In the genomic region with DNA sequence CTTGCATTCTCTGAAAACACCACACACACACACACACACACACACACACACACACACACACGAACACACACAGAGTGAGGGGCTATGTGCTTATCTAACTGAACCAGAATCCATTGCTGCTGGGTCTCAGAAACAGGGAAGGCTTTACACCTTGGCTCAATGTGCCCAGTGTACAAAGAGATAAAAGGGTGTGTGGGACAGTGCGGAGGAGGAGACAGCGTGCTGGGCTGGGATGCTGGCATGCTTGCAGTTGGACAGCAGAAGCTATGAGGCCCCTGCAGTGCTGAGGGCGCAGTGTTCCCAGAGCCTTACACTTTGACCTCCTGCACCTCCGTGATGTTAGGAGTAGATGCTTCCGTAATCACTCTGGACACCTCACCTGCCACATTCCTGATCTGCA, we compare ENCODE assay signal across 20 mouse cellular contexts. TPM values are rescaled to one million over a fixed set of nuclear protein-coding genes. Genes with fewer than 3 reads are reported as not detected.
DNase-seq lines count a peak whose midpoint lies in the region; ATAC-seq and TF ChIP-seq lines count a peak whose summit lies in the region.
"Had no signal": no experiment of that assay in that cellular context is flagged by ENCODE, and none has a peak within 500 bp of the region (broad histone marks: within the 10 kb centered on the region; RNA-seq: fewer than 3 reads in every experiment).

No protein-coding gene starts in this region.

- H3K79me2 ChIP-seq in heart, adult 2 months (replicated peaks; ENCODE audit: control insufficient read depth, insufficient read depth, low read length) = peaks cover 3% of the 10 kb centered on the region; the same call in 1 of the 2 replicates

- no peak overlapping the region for H3K9ac ChIP-seq in heart, adult 2 months (ENCODE audit: low read depth, low read length)
- no peak overlapping the region for H3K9ac ChIP-seq in liver, embryonic 11.5 days (ENCODE audit: low read depth, low read length)
- H3K9ac ChIP-seq: embryonic facial prominence, embryonic 15.5 days; forebrain, embryonic 13.5 days; neural tube, embryonic 12.5 days had no signal

- DNase-seq in heart, adult 2 months = no peak
- no peak for DNase-seq in heart, postnatal 36 days
- peak; percentile 49 for DNase-seq in MEL-GATA-1-ER (ENCODE audit: extremely low read depth, low read depth)
- no peak for DNase-seq in liver, embryonic 11.5 days (ENCODE audit: low spot score)
- no peak for DNase-seq in embryo, embryonic 11 days
- DNase-seq in left cerebral cortex, adult 9 months (ENCODE audit: low spot score in 2 of 2) = no peak
- no peak for DNase-seq in right cerebral cortex, postnatal 25 days
- DNase-seq: cerebellum, adult 8-10 months; heart, postnatal 14 days; kidney, postnatal 14 days; layer of hippocampus, adult 9-11 months; lung, adult 2 months; thymus, postnatal 14 days had no signal

- WGBS in heart, adult 2 months = 58% methylated on average over 6 of the region's 6 CpGs
- WGBS in liver, embryonic 11.5 days = 44% methylated on average over 6 of the region's 6 CpGs

- TF ChIP-seq POLR2A in heart, adult 2 months (IDR thresholded peaks at IDR 0.05; ENCODE audit: insufficient read depth, low read depth, low read length) = no peak
- TF ChIP-seq POLR2A in testis, adult 2 months (IDR thresholded peaks at IDR 0.05; ENCODE audit: control insufficient read depth, low read depth, low read length) = no peak

- H3K4me3 ChIP-seq in heart, adult 2 months = no peak overlapping the region
- no peak overlapping the region for H3K4me3 ChIP-seq in liver, embryonic 11.5 days (ENCODE audit: low read depth, low read length)
- H3K4me3 ChIP-seq in testis, adult 2 months (ENCODE audit: control insufficient read depth, low read depth, low read length) = no peak overlapping the region
- H3K4me3 ChIP-seq: embryonic facial prominence, embryonic 15.5 days; forebrain, embryonic 13.5 days; neural tube, embryonic 12.5 days had no signal

- 0 out of 2 replicates have a peak, but pooled peaks have one; percentile 33 for TF ChIP-seq EP300 in heart, adult 2 months (IDR thresholded peaks at IDR 0.05; ENCODE audit: insufficient read depth, low read depth, low read length)

- peaks cover 10% of the 10 kb centered on the region for H3K4me1 ChIP-seq in heart, adult 2 months (ENCODE audit: control insufficient read depth, insufficient read depth, low read length)
- peaks cover 27% of the 10 kb centered on the region for H3K4me1 ChIP-seq in liver, embryonic 11.5 days (replicated peaks; ENCODE audit: control insufficient read depth, insufficient read depth, low read length)
- peaks cover 12% of the 10 kb centered on the region for H3K4me1 ChIP-seq in testis, adult 2 months (ENCODE audit: control insufficient read depth, insufficient read depth, low read length)
- H3K4me1 ChIP-seq: embryonic facial prominence, embryonic 15.5 days; forebrain, embryonic 13.5 days; neural tube, embryonic 12.5 days had no signal

- no peaks in the 10 kb centered on the region for H3K27me3 ChIP-seq in heart, adult 2 months (ENCODE audit: control insufficient read depth, insufficient read depth, low read length)
- H3K27me3 ChIP-seq in liver, embryonic 11.5 days (replicated peaks; ENCODE audit: control insufficient read depth, insufficient read depth, low read length) = peaks cover 26% of the 10 kb centered on the region
- no peaks in the 10 kb centered on the region for H3K27me3 ChIP-seq in testis, adult 2 months (ENCODE audit: control insufficient read depth, insufficient read depth, low read length)

- no peak overlapping the region; the same call in 1 of the 2 replicates for H3K27ac ChIP-seq in heart, adult 2 months
- peak overlapping the region; percentile 74; the same call in 1 of the 2 replicates for H3K27ac ChIP-seq in liver, embryonic 11.5 days (ENCODE audit: low read depth, low read length)
- peak overlapping the region; percentile 3 for H3K27ac ChIP-seq in testis, adult 2 months (ENCODE audit: control insufficient read depth, insufficient read depth, low read depth, low read length)
- H3K27ac ChIP-seq: embryonic facial prominence, embryonic 15.5 days; forebrain, embryonic 13.5 days; macrophage; neural tube, embryonic 12.5 days had no signal

- intact Hi-C loops in heart, adult 2 months (cut with DNase I) = no loop called here
- intact Hi-C loops in heart, postnatal 36 days (cut with DNase I) = no loop called here

- peak overlapping the region; percentile 44 for H3K4me2 ChIP-seq in liver, embryonic 11.5 days
- H3K4me2 ChIP-seq: embryonic facial prominence, embryonic 15.5 days; forebrain, embryonic 13.5 days; neural tube, embryonic 12.5 days had no signal

- no peaks in the 10 kb centered on the region for H3K9me3 ChIP-seq in liver, embryonic 11.5 days (ENCODE audit: control insufficient read depth, low read length)
- H3K9me3 ChIP-seq: embryonic facial prominence, embryonic 15.5 days; forebrain, embryonic 13.5 days; neural tube, embryonic 12.5 days had no signal

- peak; percentile 93 for ATAC-seq in liver, embryonic 11.5 days (replicated peaks; ENCODE audit: low FRiP score)
- ATAC-seq: forebrain, embryonic 13.5 days had no signal

- TF ChIP-seq CTCF in heart, adult 2 months (IDR thresholded peaks at IDR 0.05) = no peak
- TF ChIP-seq CTCF in testis, adult 2 months (IDR thresholded peaks at IDR 0.05; ENCODE audit: control insufficient read depth, insufficient read depth, insufficient replicate concordance, low read depth, low read length) = no peak

- peaks cover 18% of the 10 kb centered on the region for H3K36me3 ChIP-seq in heart, adult 2 months (ENCODE audit: control insufficient read depth, insufficient read depth, low read length)
- H3K36me3 ChIP-seq in liver, embryonic 11.5 days (ENCODE audit: control insufficient read depth, insufficient read depth, low read length) = no peaks in the 10 kb centered on the region
- H3K36me3 ChIP-seq in testis, adult 2 months (ENCODE audit: control insufficient read depth, insufficient read depth, low read length) = peaks cover 1% of the 10 kb centered on the region; the same call in 1 of the 2 replicates
- H3K36me3 ChIP-seq: embryonic facial prominence, embryonic 15.5 days; neural tube, embryonic 12.5 days had no signal

RNA-seq across cellular contexts. Expression of a gene that starts 38.5 kb away (rescaled TPM):
- total RNA-seq in heart, adult 2 months (2021) = 10 to 100 TPM; 14.5 to 20.9 TPM
- polyA plus RNA-seq in heart, adult 2 months (2012; rRNA removed) = 11.1 and 19.9 TPM in 2 replicates
- total RNA-seq in heart, postnatal 36 days (2021) = 10 to 100 TPM; 15.9 to 17.1 TPM
- polyA plus RNA-seq in liver, embryonic 11.5 days (2014; fragmentation: Nextera tagmentation; extraction: Ambion mirVana) = 72.5 and 82.5 TPM in 2 replicates
- 11.8 and 15.2 TPM in 2 replicates for polyA plus RNA-seq in testis, adult 2 months (2012; rRNA removed)

RNA-seq across cellular contexts. Expression of a gene that starts 47.8 kb away (rescaled TPM):
- under 1 TPM in 1 of 2 experiments, not detected in 1; 0.34 TPM for total RNA-seq in heart, adult 2 months (2021)
- polyA plus RNA-seq in heart, adult 2 months (2012; rRNA removed) = 1.0 and 3.6 TPM in 2 replicates
- under 1 TPM in 1 of 2 experiments, not detected in 1; 0.28 TPM for total RNA-seq in heart, postnatal 36 days (2021)
- polyA plus RNA-seq in liver, embryonic 11.5 days (2014; fragmentation: Nextera tagmentation; extraction: Ambion mirVana) = 6.0 and 6.5 TPM in 2 replicates
- 0.76 TPM in 1 of 2 replicates, not detected in the other for polyA plus RNA-seq in testis, adult 2 months (2012; rRNA removed)
- total RNA-seq: heart, adult 8-10 months; left cerebral cortex, postnatal 14 days had no signal
